Mouse (Mus musculus): Measurements from ENCODE around the gene Prkch. TPM values are rescaled to one million over a fixed set of nuclear protein-coding genes. Genes with fewer than 3 reads are reported as not detected.

Gene Prkch
- polyA plus RNA-seq, 1 experiment from 2014 or later = 22.3 TPM

GRCm38 (mm10) chr12:73774793-73775385 is 190.3 kb downstream of the Prkch start:
- Histone ChIP-seq H3K36me3 (ENCODE audit: control insufficient read depth, insufficient read depth, low read length) (no peaks in the 10 kb centered on the region), H3K4me3 (ENCODE audit: low read depth, low read length) (no peak overlapping the region), H3K27me3 (ENCODE audit: control insufficient read depth, insufficient read depth, low read length) (no peaks in the 10 kb centered on the region), H3K4me2 (replicated peaks; ENCODE audit: low read depth) (no peak overlapping the region), H3K9me3 (ENCODE audit: control insufficient read depth, low read length) (no peaks in the 10 kb centered on the region), H3K27ac (replicated peaks) (no peak overlapping the region), H3K9ac (ENCODE audit: low read length) (no peak overlapping the region), H3K4me1 (replicated peaks; ENCODE audit: control insufficient read depth, insufficient read depth) (no peaks in the 10 kb centered on the region)
- WGBS = 68% methylated on average over 7 of the region's 7 CpGs
- ATAC-seq (ENCODE audit: low FRiP score, low TSS enrichment) = no peak
- DNase-seq (ENCODE audit: low spot score) = no peak
- TF ChIP-seq EP300 (optimal IDR thresholded peaks at IDR 0.05) (no peak), CTCF (IDR thresholded peaks at IDR 0.05; ENCODE audit: low read depth) (no peak)

GRCm38 (mm10) chr12:73776401-73776945 is 191.9 kb downstream of the Prkch start:
- no peaks in the 10 kb centered on the region for H3K4me1 ChIP-seq (replicated peaks; ENCODE audit: control insufficient read depth, insufficient read depth)
- TF ChIP-seq CTCF (IDR thresholded peaks at IDR 0.05; ENCODE audit: low read depth) = no peak
- no peak for TF ChIP-seq EP300 (optimal IDR thresholded peaks at IDR 0.05)
- no peak for DNase-seq (ENCODE audit: low spot score)
- no peaks in the 10 kb centered on the region for H3K27me3 ChIP-seq (ENCODE audit: control insufficient read depth, insufficient read depth, low read length)
- no peaks in the 10 kb centered on the region for H3K9me3 ChIP-seq (ENCODE audit: control insufficient read depth, low read length)
- no peak overlapping the region for H3K4me2 ChIP-seq (replicated peaks; ENCODE audit: low read depth)
- no peaks in the 10 kb centered on the region for H3K36me3 ChIP-seq (ENCODE audit: control insufficient read depth, insufficient read depth, low read length)
- no peak for ATAC-seq (ENCODE audit: low FRiP score, low TSS enrichment)
- H3K4me3 ChIP-seq (ENCODE audit: low read depth, low read length) = no peak overlapping the region
- H3K27ac ChIP-seq (replicated peaks) = no peak overlapping the region
- WGBS = 81% methylated on average over 6 of the region's 6 CpGs
- H3K9ac ChIP-seq (ENCODE audit: low read length) = no peak overlapping the region

GRCm38 (mm10) chr12:73777673-73778072 is 193.1 kb downstream of the Prkch start:
- Histone ChIP-seq H3K4me3 (ENCODE audit: low read depth, low read length) (no peak overlapping the region), H3K27ac (replicated peaks) (no peak overlapping the region), H3K27me3 (ENCODE audit: control insufficient read depth, insufficient read depth, low read length) (no peaks in the 10 kb centered on the region), H3K36me3 (ENCODE audit: control insufficient read depth, insufficient read depth, low read length) (no peaks in the 10 kb centered on the region), H3K9me3 (ENCODE audit: control insufficient read depth, low read length) (no peaks in the 10 kb centered on the region), H3K4me2 (replicated peaks; ENCODE audit: low read depth) (no peak overlapping the region), H3K9ac (ENCODE audit: low read length) (no peak overlapping the region), H3K4me1 (replicated peaks; ENCODE audit: control insufficient read depth, insufficient read depth) (no peaks in the 10 kb centered on the region)
- WGBS = 85% methylated on average over 11 of the region's 11 CpGs
- DNase-seq (ENCODE audit: low spot score) (no peak), ATAC-seq (ENCODE audit: low FRiP score, low TSS enrichment) (no peak)
- no peak for TF ChIP-seq CTCF (IDR thresholded peaks at IDR 0.05; ENCODE audit: low read depth)
- no peak for TF ChIP-seq EP300 (optimal IDR thresholded peaks at IDR 0.05)

- Histone ChIP-seq H3K4me3 (ENCODE audit: low read depth, low read length) (no peak overlapping the region), H3K4me1 (replicated peaks; ENCODE audit: control insufficient read depth, insufficient read depth) (no peaks in the 10 kb centered on the region), H3K9ac (ENCODE audit: low read length) (no peak overlapping the region), H3K27me3 (ENCODE audit: control insufficient read depth, insufficient read depth, low read length) (no peaks in the 10 kb centered on the region), H3K27ac (replicated peaks) (peak overlapping the region; percentile 59), H3K36me3 (ENCODE audit: control insufficient read depth, insufficient read depth, low read length) (no peaks in the 10 kb centered on the region), H3K4me2 (replicated peaks; ENCODE audit: low read depth) (0 out of 2 replicates have a peak overlapping the region, but pooled peaks have one; percentile 1), H3K9me3 (ENCODE audit: control insufficient read depth, low read length) (no peaks in the 10 kb centered on the region)
- ATAC-seq (ENCODE audit: low FRiP score, low TSS enrichment) = peak; percentile 89
- peak; percentile 62 for DNase-seq (ENCODE audit: low spot score)
- TF ChIP-seq EP300 (optimal IDR thresholded peaks at IDR 0.05) = no peak
- no peak for TF ChIP-seq CTCF (IDR thresholded peaks at IDR 0.05; ENCODE audit: low read depth)
- WGBS = 48% methylated on average over 13 of the region's 13 CpGs
These were observed 195.0 kb downstream of the Prkch start for GRCm38 (mm10) chr12:73779332-73780231.

GRCm38 (mm10) chr12:73781425-73782032 is 196.9 kb downstream of the Prkch start:
- no peak for TF ChIP-seq EP300 (optimal IDR thresholded peaks at IDR 0.05)
- TF ChIP-seq CTCF (IDR thresholded peaks at IDR 0.05; ENCODE audit: low read depth) = no peak

More at GRCm38 (mm10) chr12:73781425-73782032, 196.9 kb downstream of the Prkch start:
- H3K36me3 ChIP-seq (ENCODE audit: control insufficient read depth, insufficient read depth, low read length) = no peaks in the 10 kb centered on the region
- no peak overlapping the region for H3K4me3 ChIP-seq (ENCODE audit: low read depth, low read length)
- no peak overlapping the region for H3K27ac ChIP-seq (replicated peaks)
- no peaks in the 10 kb centered on the region for H3K4me1 ChIP-seq (replicated peaks; ENCODE audit: control insufficient read depth, insufficient read depth)
- ATAC-seq (ENCODE audit: low FRiP score, low TSS enrichment) (no peak), DNase-seq (ENCODE audit: low spot score) (no peak)
- no peak overlapping the region for H3K4me2 ChIP-seq (replicated peaks; ENCODE audit: low read depth)
- H3K9ac ChIP-seq (ENCODE audit: low read length) = no peak overlapping the region
- no peaks in the 10 kb centered on the region for H3K9me3 ChIP-seq (ENCODE audit: control insufficient read depth, low read length)
- WGBS = 87% methylated on average over 6 of the region's 6 CpGs
- H3K27me3 ChIP-seq (ENCODE audit: control insufficient read depth, insufficient read depth, low read length) = no peaks in the 10 kb centered on the region

All from stomach, postnatal 0 days (tissue).